Mouse (Mus musculus): Measurements from ENCODE around the gene Nfia. TPM values are rescaled to one million over a fixed set of nuclear protein-coding genes. Genes with fewer than 3 reads are reported as not detected.
A peak's percentile ranks its signal among the peaks of the same experiment; 100 is the strongest.

The Nfia gene
- polyA plus RNA-seq, 1 experiment: 56.8 TPM

DNA sequence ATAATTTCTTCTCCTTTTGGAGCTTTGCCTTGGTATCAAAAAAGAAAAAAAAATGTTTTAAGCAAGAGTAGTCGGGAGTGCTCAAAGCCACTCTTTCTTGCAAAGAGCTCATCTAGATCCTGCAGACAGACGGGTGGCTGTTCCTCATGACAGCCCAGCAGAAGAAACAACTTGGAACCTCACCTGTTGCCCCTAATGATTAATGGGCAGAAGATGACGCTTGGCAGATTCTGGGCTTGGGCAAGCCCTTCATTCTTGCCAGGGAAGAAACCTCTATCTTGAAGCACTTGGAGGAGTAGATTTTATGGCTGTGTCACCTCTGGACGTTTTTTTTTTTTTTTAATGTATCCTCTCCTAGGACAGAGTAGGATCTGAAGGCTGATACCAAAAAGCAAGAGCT, 285.2 kb downstream of the Nfia start:
- peak; percentile 20 for DNase-seq (ENCODE audit: low read depth)

DNA sequence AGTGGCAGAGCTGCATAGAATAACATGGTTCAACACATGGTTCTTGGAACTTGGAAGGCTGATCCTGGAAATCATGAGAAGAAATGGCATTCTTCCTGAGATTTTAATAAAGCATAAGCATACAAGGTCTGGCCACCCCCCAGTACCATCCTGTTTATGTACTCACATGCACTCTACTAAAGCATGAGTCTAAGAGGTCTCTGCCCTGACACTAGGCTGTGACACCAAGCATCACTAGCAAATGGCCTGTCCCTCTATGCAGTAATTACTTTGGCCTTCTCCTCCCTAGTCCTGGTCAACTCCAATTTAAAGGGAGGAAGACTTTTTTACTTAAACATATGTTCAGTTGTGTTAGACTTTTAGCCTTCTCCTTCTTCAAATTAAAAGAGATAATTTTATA, 285.6 kb downstream of the Nfia start:
- DNase-seq (ENCODE audit: low read depth): no peak

DNA sequence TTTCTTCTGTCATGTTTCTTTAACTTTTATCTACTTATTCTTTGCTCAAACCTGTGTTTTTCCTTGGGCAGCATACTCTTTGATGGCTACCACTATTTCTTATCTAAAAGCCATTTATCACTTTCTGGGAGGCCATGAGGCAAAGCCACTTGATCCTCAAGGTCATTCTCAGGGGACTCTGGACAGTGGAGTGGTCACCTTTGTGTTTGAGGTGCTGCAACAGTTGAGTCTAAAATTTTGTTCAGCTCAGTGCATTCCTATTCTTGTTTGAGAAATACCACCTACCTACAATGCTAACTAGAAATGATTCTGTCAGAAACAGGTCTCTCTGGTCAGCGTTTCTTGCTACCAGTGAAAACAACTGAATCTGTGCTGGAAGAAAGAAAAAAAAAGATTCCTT, 288.1 kb downstream of the Nfia start:
- DNase-seq (ENCODE audit: low read depth): no peak

DNA sequence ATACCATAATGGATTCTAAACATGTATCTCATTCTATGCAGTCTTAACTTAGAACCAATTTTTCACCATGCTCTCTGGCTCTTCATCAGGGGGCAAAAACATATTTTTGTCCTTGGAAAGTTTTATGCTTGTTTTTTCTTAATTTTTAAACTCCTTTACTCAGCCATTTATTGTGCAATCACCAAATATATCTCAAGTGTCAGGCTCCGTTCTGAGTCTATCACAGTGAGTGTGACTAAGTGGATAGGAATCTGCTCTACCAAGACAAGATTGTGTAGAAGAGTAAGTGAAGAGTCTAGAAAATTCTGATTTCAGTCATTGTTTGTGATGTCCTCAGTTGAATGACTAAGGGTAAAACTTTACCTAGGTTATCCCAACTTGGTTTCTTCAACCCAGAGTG, 288.6 kb downstream of the Nfia start:
- no peak for DNase-seq (ENCODE audit: low read depth)

DNA sequence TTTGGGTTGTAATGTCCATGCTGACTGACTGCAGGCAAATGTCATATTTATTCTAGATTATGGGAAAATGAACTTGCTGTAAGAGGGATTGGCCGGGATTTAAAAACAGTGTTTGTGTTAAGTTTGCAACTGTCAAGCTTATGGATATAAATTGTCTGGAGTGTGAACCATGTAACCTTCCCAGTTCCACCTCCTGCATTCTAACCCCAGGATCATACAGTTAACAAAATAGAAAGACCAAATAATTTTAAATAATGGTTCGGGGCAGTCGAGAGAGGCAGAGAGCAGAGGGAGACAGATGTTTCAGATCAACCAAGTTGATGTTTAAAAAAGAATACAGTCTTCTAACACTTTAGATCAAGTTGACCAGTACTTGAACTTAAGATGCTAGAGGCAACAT, 290.7 kb downstream of the Nfia start:
- DNase-seq (ENCODE audit: low read depth): no peak

DNA sequence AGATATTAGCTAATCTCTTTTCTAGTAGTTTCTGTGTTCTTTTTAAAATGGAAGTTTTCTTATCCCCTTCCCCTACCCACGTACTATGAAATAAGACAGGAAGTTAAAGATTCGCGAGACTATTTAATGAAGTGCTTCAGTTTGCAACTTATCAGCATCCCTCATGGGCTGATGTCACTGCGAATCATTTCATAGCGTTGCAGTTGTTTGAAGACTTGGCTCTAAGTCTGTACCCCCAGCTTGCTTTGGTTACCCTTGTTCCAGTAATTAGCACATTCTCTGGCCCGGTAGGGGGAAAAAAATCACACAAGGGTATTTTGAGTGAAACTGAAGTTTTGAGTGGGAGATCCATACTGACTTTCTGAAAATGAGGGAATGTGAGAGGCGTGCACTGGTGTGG, 303.6 kb downstream of the Nfia start:
- DNase-seq (ENCODE audit: low read depth): no peak

DNA sequence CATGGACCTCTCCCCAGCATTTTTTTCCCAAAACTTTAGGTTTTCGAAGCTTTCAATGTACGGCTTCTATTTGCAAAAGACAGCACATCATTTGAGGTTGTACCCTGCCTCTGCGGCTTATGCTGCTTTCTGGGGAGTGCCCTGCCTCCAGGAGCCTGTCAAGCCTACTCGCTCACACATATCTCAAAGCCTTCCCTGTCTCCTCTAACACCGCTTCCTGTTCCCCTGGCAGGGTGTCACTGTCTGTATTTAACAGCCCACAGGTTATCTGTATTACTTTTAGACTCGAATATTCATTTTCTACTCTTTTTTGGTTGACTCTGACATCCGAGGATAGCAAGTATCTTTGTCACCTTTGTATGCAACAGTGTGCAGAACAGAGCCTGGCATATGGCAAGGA, 304.1 kb downstream of the Nfia start:
- no peak for DNase-seq (ENCODE audit: low read depth)

DNA sequence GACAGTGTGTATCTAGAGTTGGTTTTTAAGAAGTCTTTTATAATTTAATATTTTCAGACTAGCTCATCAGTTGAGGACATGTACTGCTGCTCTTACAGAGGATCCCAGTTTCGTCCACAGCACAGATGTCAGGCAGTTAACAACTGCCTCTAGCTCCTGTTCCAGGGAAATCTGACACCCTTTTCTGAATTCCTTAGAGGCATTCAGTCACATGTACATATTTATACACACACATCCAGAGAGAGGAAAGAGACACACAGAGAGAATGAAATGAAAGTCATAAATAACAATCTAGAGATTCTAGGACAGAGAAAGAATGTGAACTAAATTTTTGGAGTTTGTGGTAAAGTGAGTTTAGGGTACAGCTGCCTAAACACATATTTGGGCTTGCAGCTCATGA, 308.1 kb downstream of the Nfia start:
- DNase-seq (ENCODE audit: low read depth): no peak

DNA sequence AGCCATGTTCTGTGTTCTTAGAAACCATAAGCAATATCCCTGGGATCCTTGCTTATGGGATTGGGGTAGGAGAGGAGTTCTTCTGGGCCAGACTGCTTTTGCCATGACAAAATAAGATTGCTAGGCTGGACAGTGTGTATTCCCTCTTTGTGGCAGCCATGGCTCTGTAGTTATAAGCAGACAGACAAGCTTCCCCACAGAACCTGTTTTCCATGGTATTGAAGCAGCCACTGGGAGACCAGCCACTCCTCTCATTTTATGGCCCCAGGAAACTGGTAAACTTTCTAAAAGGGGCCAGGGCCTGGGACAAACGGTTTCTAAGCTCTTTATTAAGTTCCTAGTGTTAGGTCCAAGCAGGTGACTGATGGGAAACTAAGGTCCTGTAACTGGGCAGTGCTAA, 309.4 kb downstream of the Nfia start:
- DNase-seq (ENCODE audit: low read depth): no peak

DNA sequence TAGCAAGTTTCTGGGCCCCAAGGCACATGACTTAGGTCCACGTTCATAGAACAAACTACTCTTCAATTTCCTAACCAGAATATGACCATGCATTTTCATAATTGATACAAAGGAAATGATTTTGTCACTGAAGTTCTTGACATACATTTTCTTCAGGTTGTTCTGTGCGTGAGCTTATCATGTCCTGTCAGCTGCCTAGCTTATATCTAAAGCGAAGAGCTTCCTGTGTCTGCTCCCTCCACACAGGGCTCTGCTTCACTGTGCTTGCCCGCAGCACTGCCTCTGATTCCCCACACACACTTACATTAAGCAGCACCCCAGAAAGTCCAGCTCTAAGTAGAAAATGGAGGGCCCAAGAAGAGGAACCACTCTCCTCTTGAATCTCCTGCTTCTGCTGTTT, 310.0 kb downstream of the Nfia start:
- no peak for DNase-seq (ENCODE audit: low read depth)

DNA sequence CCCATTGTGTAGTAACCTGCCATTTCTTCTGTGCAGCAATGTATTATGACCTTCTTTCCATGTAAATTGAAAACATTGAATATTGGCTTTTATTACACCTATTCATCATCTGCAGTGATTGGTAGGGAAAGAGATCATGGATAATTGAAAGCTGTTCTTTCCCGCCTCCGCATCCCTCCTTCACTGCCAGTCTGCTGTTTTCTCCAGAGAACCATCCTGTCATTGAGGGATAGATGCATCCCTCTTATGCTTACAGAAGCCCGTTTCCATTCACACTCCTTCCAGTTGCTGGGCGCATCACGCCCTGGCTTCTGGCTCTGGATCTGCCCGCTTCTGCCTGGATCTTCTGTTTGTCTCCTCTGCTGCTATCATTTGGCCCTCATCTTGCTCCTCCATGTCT, 312.5 kb downstream of the Nfia start:
- no peak for DNase-seq (ENCODE audit: low read depth)

DNA sequence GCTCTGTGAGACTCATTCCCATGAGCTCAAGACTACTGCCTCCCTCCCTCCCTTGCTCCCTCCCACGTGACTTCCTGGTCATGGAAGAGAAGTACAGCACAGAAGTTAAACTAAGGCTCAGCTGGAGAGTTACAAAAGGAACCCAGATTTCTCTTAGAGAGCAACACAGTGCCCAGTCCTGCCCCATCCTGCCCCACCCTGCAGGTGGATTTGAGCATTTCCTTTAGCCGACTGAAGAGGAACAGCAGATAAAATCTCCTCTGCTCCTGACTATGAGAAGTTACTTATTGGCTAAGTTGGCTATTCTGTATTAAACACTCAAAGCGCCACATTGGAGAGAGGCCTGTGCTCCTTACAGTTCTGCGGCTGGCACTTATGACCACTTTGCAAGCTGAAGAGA, 314.4 kb downstream of the Nfia start:
- no peak for DNase-seq (ENCODE audit: low read depth)

DNA sequence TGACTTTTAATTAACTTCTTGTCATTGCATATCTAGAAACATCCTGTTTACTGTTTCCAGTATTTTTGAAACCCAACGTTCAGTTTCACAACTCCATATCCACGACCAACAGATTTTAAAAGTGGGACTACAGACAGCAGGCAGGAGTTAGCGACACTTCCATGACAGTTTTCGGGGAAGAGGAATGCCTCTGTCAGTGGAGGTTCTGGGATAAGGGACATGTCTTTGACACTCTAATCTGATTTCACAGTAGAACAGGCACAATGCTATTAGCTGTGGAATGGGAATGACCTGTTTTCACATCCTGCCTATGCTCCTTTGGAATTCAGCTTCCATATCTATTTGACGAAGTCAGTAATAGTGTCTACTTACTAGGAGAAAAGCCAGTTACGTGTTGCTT, 317.5 kb downstream of the Nfia start:
- DNase-seq (ENCODE audit: low read depth): no peak

DNA sequence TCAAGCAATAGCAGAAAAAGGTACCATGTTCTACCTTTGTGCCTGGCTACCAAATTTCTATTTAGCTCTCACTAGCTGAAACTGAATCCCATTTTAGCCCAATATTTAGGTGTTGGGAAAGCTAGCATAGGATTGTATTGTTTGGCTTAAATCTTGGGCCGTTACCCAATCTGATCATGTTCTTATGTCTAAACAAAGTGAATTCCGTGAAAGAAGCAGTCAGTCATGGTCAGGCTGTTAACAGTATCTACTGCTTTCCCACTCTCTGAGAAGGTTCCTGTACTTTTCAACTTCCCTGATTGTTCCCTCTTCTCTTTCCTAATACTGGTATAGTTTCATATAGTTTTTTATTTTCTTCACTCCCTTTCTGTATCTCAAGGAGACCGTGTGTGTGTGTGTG, 318.1 kb downstream of the Nfia start:
- DNase-seq (ENCODE audit: low read depth): no peak

DNA sequence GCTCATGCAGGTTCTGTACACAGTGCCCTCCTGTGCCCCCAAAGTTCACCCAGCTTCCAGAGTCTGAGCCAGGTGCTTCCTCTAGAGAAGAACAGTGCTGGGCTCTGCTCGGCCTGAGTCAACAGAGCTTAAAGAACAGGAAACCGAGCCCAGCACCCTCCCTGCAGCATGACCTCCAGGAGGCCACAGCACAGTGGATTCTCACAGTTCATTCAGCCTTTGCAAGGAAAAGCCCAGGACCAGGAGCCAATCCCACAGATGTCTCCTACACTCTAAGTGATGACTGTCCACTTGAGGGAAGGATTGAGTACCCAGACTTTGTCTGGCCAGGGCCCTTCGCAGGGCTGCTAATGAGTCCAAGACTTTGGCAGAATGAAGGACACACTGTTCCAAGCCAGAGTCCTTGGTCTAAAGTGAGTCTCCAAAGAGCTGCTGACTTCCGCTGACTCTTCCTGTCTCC, 318.9 kb downstream of the Nfia start:
- DNase-seq (ENCODE audit: low read depth): no peak

DNA sequence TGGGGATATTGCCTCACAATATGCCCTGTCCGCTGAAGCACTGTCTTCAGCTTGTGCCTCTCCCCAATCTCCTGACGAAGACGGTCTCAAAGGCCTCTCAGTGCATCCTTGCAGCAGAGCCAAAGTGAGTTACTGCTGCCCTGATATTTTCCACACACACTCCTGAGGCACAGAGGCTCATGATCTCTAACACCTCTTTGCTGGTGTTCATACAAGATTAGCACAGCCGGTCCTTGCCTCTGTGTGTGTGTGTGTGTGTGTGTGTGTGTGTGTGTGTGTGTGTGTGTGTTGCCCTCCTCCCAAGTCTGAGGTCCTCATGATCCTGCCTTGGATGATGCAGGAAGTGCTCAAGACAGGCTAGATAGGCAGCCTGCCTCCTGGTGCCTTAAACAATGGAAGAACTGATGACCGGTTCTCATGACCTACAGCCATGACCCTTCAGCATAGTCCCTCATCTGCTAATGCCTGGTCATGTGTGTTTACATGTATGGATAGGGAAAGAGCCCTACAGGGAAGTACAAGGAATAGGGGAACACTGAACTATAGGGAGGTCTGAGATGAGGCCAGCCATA, 319.5 kb downstream of the Nfia start:
- DNase-seq (ENCODE audit: low read depth): no peak

DNA sequence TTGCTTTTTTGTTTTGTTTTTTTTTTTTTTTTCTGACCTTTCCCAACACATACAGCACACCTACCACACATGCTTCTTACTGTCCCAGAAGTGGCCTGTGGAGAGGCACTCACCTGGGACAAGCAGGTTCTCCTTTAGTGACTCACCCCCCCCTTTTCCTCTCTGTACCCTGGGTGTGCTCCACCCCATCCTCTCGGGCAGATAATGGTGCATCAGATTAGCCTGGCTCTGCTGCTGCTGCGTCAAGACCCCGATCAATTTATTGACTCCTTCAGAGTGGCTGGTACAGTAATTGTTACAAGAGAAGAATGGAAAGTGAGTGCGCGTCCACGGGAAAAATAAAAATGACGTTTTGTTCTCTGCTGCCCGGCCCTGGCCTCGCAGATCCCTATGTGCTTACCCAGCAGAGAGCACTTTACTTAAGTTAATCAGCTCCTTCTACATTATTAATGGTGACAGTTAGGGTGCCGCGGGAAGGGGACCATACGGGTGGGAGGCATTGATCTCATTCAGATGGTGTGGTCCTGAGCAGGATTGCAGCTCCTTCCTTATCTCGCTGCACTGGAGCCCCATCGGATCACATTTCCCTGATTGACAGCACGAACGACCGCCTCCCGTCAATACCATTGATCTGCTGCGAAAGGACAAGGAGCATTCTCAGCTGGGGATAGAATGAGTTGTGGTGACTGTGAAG, 321.7 kb downstream of the Nfia start:
- no peak for DNase-seq (ENCODE audit: low read depth)

DNA sequence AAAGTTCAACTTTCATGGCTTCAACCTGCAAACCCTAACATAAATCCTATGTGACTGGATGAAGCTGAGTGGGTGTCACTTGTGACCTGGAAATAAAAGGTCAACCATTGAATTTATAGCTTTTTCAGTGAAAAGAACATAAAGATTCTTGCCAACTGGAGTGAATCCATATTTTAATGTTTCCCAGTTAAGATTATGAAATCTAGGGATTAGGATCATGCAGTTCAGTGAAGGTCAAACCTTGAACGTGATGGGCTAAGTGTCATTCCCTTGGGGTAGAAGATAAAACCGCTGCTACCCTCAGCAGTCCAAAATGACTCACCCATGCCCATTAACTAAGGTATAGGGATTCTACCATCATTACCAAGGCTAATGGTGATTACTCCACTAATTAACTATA, 322.5 kb downstream of the Nfia start:
- DNase-seq (ENCODE audit: low read depth): peak; percentile 77

DNA sequence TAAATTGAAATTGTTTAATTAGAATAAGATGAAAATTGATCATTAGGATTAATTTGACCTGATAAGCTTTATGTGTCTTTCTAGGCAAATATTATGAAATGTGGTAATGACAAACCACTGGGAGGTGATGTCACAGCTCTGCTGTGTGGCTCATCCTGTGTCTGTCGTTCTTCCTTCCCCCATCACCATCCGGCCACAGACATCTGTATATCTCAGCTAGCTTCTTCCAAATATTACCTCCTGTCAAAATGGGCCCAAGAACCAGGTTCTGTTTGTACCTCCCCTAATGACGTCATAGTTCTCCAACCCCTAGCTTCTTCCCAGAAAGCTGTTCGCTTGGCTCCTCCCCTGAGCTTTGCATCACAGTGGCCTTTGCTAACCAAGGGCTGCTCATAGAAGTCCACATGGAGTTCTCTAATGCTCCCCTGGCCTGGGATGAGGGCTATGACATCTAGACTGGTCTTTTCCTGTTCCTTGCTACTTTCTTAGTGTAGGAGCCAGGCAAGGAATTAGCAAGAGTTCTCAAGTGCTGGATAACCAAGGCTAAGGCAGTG, 324.6 kb downstream of the Nfia start:
- DNase-seq (ENCODE audit: low read depth): no peak

DNA sequence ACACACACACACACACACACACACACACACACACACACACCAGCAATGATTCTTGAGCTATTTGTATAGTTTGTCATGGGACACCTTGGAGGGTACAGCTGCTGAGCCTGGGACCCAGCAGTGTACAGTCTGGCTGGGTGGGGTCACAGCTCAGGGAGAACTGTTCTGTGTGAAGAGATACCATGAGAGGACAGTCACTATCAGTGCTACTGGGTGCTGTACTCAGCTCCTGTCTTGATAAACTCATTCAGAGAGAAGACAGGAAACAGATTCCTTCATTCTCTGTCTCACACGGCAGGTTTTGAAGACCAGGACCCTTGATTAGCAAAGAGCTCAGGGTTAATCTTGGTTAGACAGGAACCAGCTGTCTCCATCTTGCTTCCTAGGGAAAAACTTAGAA, 326.1 kb downstream of the Nfia start:
- DNase-seq (ENCODE audit: low read depth): no peak

DNA sequence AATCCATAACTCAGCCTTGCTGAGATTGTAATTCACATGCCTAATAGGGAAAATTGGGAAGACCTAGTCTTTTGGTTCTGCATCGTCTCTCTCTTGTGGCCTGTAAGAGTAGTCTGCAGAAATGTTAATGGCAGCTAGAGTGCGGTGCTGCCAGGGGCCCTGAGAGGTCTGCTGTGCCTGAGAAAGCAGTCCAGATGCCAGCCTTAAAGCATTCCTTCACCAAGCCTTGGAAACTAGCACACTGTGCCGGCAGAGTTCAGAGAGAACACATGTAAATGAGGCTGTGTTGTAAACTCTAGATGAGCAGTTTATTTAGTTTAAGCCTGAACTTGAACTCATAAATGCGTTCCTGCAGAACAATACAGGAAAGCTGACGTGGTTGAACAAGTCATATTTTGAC, 326.9 kb downstream of the Nfia start:
- no peak for DNase-seq (ENCODE audit: low read depth)

DNA sequence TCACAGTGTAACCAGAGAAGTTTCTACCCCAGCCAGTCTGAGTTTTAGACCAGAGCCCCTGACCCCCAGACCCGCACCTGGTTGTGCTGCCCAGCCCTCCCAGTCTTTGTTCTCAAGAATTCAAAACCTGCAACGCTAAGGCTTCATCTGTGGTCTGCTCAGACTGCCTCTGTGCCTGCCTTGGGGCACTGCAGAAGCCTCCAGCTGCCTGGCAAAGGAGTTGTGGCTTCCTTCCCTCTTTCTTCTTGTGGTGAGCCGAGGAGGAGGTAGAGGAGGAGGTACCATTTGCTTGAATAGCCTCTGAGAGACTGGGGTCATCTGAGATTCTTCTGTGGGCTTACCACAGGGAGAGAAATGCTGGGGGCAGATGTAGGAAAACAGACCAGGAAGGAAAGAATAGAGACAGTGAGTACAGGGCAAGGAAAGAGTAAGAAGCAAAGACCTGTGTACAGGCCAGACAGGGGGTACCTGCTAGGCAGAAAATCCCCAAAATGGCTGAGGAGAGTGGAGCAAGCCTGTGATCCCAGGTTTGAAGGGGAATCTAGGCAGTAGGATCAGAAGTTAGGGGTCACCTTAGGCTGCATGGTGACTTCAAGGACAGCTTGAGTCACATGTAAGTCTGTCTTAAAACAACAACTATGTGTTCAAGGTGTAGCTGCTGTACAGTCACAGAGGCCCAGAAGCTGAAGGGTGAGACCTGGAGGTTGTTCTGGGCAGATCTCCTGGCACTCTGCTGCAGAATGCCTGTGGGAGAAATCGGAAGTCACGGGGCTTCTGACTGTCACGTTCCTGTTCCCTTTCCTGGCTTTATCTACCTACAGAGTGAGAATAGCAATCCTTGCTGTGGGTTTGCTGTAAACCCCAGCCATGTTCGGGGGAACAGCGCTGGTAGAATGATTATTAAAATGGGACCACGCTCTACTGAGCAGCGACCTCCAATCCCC, 328.9 kb downstream of the Nfia start:
- no peak for DNase-seq (ENCODE audit: low read depth)

Measured in gonadal fat pad, adult 2 months (tissue).